Mouse (Mus musculus) kidney, postnatal 36 days (tissue): ENCODE data around the gene Slc26a8.

Source experiments
- DNase-seq, 2 experiments: peaks; one replicate each; pipeline ENCODE4 v3.0.0; 2021 to 2022; ENCODE audit warnings: mixed read lengths in 2 of 2

The Slc26a8 gene

GRCm38 (mm10) chr17:28689586-28690283, at the start of gene Slc26a8:
TSS of gene Slc26a8 (minus strand) at chr17:28690233.
- peak in 1 of 2 experiments; percentile 70 for DNase-seq

DNA sequence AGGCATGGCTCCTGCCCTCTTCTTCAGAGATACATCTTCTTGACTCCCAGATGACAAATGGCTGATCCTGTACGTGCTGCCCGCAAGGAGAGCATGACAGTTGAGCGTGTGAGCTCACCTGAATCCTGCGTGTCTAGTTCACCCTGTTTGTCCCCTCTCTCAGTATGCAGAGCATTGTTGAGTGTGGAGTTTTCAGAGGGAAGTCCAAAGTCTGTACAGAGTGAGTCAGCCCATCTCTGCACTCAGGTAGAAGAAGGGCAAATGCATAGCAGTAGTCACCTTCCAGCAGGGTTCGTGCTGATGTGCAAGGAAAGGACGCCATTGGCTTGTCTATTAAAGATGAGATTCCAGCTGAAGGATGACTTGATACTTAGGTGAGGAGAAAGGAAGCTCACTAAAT, 49.2 kb upstream of the Slc26a8 start:
- no peak for DNase-seq

- DNase-seq = no peak
Observed at GRCm38 (mm10) chr17:28737973-28738372, 47.9 kb upstream of the Slc26a8 start.

DNA sequence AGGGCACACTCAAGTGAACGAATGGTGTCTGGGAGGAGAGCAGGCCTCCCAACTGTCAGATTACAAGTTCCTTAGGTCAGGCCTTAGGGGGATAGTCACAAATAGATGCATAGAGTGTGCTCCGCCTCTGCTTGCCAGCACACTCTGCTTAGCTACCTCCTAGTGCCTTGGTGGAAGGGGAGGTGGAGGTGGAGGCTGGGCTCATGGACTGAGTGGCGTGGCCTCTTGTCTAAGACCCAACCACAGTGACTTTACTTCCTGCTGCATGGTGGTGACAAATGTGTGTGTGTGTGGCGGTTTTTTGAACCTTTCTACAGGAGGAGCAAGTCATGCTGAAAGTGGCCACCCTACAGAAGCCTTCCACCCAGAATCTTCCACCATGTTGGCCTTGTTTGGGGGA, 46.5 kb upstream of the Slc26a8 start:
- no peak for DNase-seq

- no peak for DNase-seq
Observed at GRCm38 (mm10) chr17:28735317-28736105, 45.5 kb upstream of the Slc26a8 start.

DNA sequence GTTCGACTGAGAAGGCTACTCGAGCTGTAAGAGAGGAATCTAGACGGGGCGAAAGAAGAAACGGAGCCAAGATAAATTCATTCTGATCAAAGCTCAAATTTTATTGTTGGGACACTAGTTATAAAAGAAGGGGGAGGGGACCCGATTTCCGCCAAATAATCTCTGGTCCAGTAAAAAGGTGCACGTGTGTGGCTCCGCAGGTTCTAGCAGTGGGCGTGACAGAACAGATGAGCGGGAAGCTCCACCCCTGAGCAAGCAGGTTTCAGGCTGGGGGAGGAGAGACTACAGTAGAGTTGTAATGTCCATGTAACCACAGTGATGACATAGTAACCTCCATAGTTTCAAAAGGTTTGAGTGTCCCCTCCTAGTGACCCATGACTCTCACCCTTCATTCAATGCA, 37.5 kb upstream of the Slc26a8 start:
- DNase-seq = peak in 1 of 2 experiments; percentile 51

GRCm38 (mm10) chr17:28725783-28726182, 35.8 kb upstream of the Slc26a8 start, which contains the start of gene AC170998.1:
TSS of gene AC170998.1 (plus strand) at chr17:28726083.
- no peak for DNase-seq

- DNase-seq = no peak
Observed at GRCm38 (mm10) chr17:28717535-28717934, 27.5 kb upstream of the Slc26a8 start.

GRCm38 (mm10) chr17:28715832-28716548, 26.0 kb upstream of the Slc26a8 start:
- no peak for DNase-seq

- DNase-seq = no peak
Observed at GRCm38 (mm10) chr17:28714006-28714405, 24.0 kb upstream of the Slc26a8 start.

GRCm38 (mm10) chr17:28712305-28712704, 22.3 kb upstream of the Slc26a8 start:
- no peak for DNase-seq

DNA sequence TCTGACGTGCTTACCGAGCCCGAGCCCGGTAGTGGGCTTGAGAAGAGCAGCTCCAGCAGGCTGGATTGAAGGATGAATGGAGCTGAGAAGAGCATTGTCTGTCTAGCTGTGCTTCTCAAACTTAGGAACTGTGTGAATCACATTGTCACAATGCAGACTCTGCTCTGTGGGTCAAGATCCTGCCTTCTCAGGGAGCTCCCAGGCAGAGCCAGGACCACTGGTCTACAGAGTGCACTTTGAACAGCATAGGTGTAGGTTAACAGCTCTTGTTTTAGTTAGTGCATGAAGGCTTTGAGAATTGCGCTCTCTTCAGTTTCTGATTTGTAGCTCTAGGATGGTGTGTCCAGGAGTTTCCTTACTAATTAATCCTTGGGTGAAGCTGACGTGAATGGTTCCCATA, 21.2 kb upstream of the Slc26a8 start:
- DNase-seq = peak; percentile 53 to 69

- no peak for DNase-seq
Observed at GRCm38 (mm10) chr17:28710291-28710688, 20.3 kb upstream of the Slc26a8 start.

DNA sequence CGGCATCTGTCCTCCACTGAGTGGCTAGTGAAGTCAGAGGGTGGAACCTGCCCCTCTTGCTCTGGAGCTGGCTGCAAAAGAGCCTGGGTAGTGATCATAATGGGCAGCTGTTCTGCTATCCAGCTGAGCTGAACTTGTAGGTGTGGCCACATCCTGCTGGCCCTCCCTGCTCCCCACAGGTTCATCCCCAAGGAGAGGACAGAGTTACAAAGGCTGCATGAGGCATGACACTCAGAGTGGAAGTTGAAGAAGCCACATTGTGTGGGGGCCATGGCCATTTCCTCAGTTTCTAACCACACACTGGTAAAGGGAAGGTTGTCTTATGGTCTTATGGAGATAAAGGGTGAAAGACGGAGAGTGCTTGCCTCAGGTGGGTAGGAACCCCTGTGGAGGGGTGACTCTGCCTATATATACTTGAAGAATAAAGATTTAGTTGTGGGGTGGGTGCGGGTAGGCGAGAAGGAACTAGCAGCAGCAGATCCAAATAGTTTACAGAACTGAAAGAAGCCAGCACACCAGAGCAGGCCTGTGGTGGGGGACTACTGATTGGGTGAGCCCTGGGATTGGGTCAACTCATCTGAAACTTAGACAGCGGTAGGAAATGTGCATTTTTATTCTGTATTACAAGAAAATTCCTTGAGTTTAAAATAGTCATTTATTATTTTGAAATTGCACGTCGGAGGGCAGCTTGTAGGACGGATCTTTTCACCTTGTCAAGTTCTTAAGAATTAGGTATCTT, 19.7 kb upstream of the Slc26a8 start:
- peak in 1 of 2 experiments; percentile 52 for DNase-seq

GRCm38 (mm10) chr17:28708989-28709388, 19.0 kb upstream of the Slc26a8 start:
- no peak for DNase-seq

DNA sequence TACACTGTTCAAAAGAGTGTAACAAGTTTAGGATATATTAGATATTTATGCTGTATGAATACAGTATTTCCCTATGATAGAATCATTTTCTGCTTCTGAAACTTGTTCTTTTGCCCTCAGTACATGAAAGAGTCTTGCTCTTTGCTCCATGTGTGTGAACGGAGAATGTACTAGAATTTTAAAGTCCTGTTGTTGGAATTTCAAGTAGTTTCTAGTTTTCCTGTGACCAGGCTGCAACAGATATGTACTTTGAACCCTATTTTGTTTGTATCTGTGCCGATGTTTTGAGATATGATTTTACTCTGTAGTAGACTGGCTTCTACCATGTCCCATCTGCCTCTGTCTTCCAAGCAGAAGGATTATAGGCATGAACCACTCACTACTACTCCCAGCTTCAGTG, 17.8 kb upstream of the Slc26a8 start:
- DNase-seq = no peak

GRCm38 (mm10) chr17:28707136-28707627, 17.1 kb upstream of the Slc26a8 start:
- no peak for DNase-seq

- peak in 1 of 2 experiments; percentile 44 for DNase-seq
Observed at GRCm38 (mm10) chr17:28706697-28707096, 16.7 kb upstream of the Slc26a8 start.

GRCm38 (mm10) chr17:28702646-28703045, 12.6 kb upstream of the Slc26a8 start:
- peak in 1 of 2 experiments; percentile 53 for DNase-seq

- peak; percentile 48 for DNase-seq
Observed at GRCm38 (mm10) chr17:28701737-28702136, 11.7 kb upstream of the Slc26a8 start.

DNA sequence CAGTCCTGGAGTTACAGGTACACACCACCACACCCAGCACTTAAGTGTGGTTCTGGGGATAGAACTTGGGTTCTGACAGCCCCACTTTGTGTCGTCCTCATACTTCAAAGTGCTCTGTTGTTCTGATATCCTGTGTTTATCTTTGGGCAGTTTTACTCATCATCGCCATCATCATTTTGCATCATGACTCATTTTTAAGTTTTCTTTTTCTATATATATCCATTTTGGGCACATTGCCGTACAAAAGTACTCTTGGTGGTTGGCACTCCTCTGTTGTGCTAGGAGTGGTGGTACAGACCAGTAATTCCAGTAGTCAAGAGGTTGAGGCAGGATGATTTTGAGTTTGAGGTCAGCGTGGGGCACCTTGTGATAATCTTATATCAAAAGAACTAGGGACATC, 11.1 kb upstream of the Slc26a8 start:
- DNase-seq = no peak

DNA sequence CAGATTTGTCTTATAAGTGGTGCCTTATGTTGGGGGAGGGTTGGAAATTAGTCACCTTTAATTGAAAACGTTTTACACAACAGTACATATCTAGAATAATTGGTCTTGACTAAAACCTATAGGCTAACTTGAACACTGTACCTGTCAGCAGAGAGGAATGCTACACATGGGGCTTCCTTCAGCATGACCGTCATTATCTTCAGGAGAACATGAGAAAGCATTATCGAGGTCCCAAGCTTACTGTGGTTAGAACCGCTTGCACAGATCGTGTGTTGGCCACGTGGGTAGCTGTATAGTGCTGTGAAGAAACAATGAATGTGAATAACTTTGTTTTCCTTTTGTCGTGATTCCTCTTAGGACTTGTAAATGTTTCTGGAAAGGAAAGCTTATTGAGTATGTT, 9.8 kb upstream of the Slc26a8 start:
- DNase-seq = no peak
